Mouse (Mus musculus) CH12.LX (cell line): ENCODE results near the gene Dgkg. TPM values are rescaled to one million over a fixed set of nuclear protein-coding genes. Genes with fewer than 3 reads are reported as not detected.

Experiments
- DNase-seq: peaks from one replicate; pipeline ENCODE4 v3.0.0-alpha.2; 2013; ENCODE audit errors: extremely low read depth
- H3K27ac ChIP-seq: 2 replicates; pipeline ENCODE4 v1.5.1; 2012; ENCODE audit warnings: low read depth, mild to moderate bottlenecking, control low read depth, moderate library complexity; ENCODE audit not compliant: insufficient read depth
- H3K27me3 ChIP-seq: replicated peaks from 2 replicates; pipeline ENCODE3; 2012; ENCODE audit warnings: inconsistent platforms
- H3K36me3 ChIP-seq, 2 experiments: replicated peaks in 1 of 2; 2 replicates each; pipeline versions ENCODE3 to v1.6.1; 2012; ENCODE audit warnings: inconsistent platforms in 1 of 2, low read length in 1 of 2, mild to moderate bottlenecking in 1 of 2, mixed read lengths in 1 of 2, moderate library complexity in 1 of 2; ENCODE audit not compliant: control insufficient read depth in 1 of 2, insufficient read depth in 1 of 2
- H3K4me1 ChIP-seq, 2 experiments: 2 replicates each; pipeline ENCODE4 v1.6.1; 2012; ENCODE audit warnings: inconsistent platforms in 1 of 2, moderate library complexity in 1 of 2; ENCODE audit not compliant: insufficient read depth in 2 of 2, control insufficient read depth in 1 of 2
- H3K4me2 ChIP-seq: 2 replicates; pipeline ENCODE4 v1.6.1; 2012; ENCODE audit warnings: low read depth, mild to moderate bottlenecking, control low read depth; ENCODE audit not compliant: poor library complexity, insufficient read depth, severe bottlenecking
- H3K4me3 ChIP-seq, 3 experiments: fragments of 150-350 bp in 1 of 3; sonication (generic) in 1 of 3; replicated peaks in 1 of 3; 2 replicates each; pipeline versions ENCODE3 to v1.5.1; 2011 to 2012; ENCODE audit warnings: low read depth in 2 of 3, low read length in 2 of 3, mild to moderate bottlenecking in 2 of 3, moderate library complexity in 2 of 3, control low read depth in 1 of 3, improper control_type of control experiment in 1 of 3, inconsistent platforms in 1 of 3, mixed read lengths in 1 of 3; ENCODE audit not compliant: poor library complexity in 1 of 3
- H3K79me2 ChIP-seq: replicated peaks from 2 replicates; pipeline ENCODE4 v1.6.1; 2012; ENCODE audit warnings: mild to moderate bottlenecking, moderate library complexity; ENCODE audit not compliant: control insufficient read depth, poor library complexity, insufficient read depth, severe bottlenecking; ENCODE audit errors: extremely low read depth
- H3K9ac ChIP-seq: 2 replicates; pipeline ENCODE4 v1.6.1; 2012; ENCODE audit warnings: low read depth, mild to moderate bottlenecking, control low read depth, moderate library complexity; ENCODE audit not compliant: insufficient read depth
- H3K9me3 ChIP-seq: replicated peaks from 2 replicates; pipeline ENCODE3; 2012; ENCODE audit warnings: low read length, inconsistent platforms, mixed read lengths
- BHLHE40 ChIP-seq: IDR thresholded peaks from 2 replicates; pipeline ENCODE4 v1.6.1; 2011; ENCODE audit warnings: mild to moderate bottlenecking, low read depth, low read length, improper control_type of control experiment
- CTCF ChIP-seq, 2 experiments: IDR thresholded peaks in 1 of 2; conservative IDR thresholded peaks in 1 of 2; 2 replicates each; pipeline ENCODE4 v1.5.1; 2011 to 2012; ENCODE audit warnings: low read depth in 2 of 2, low read length in 2 of 2, improper control_type of control experiment in 1 of 2, inconsistent platforms in 1 of 2, mild to moderate bottlenecking in 1 of 2, moderate library complexity in 1 of 2
- E2F4 ChIP-seq: IDR thresholded peaks from 2 replicates; pipeline ENCODE4 v1.6.1; 2011; ENCODE audit warnings: low read depth, low read length, improper control_type of control experiment; ENCODE audit not compliant: insufficient replicate concordance
- ELF1 ChIP-seq: IDR thresholded peaks from 2 replicates; pipeline ENCODE4 v1.6.1; 2014; ENCODE audit warnings: low read depth, mild to moderate bottlenecking, inconsistent platforms, low read length, improper control_type of control experiment
- ETS1 ChIP-seq: conservative IDR thresholded peaks from 2 replicates; pipeline ENCODE4 v1.6.1; 2012; ENCODE audit warnings: low read depth, mild to moderate bottlenecking, inconsistent platforms, low read length, improper control_type of control experiment, moderate library complexity
- GABPA ChIP-seq: IDR thresholded peaks from 2 replicates; pipeline ENCODE4 v1.6.1; 2012; ENCODE audit warnings: low read depth, low read length, improper control_type of control experiment, inconsistent platforms; ENCODE audit not compliant: insufficient replicate concordance
- HCFC1 ChIP-seq: IDR thresholded peaks from 2 replicates; pipeline ENCODE4 v1.6.1; 2012; ENCODE audit warnings: low read depth, mild to moderate bottlenecking, inconsistent platforms, low read length, improper control_type of control experiment
- JUN ChIP-seq: IDR thresholded peaks from 2 replicates; pipeline ENCODE4 v1.6.1; 2011; ENCODE audit warnings: low read depth, mild to moderate bottlenecking, low read length, improper control_type of control experiment, moderate library complexity; ENCODE audit not compliant: insufficient read depth
- JUND ChIP-seq: conservative IDR thresholded peaks from 2 replicates; pipeline ENCODE4 v1.6.1; 2011; ENCODE audit warnings: low read depth, low read length, improper control_type of control experiment
- MAFK ChIP-seq: IDR thresholded peaks from 2 replicates; pipeline ENCODE4 v1.6.1; 2011; ENCODE audit warnings: low read length, improper control_type of control experiment; ENCODE audit not compliant: insufficient replicate concordance
- NELFE ChIP-seq: IDR thresholded peaks from 2 replicates; pipeline ENCODE4 v1.6.1; 2011; ENCODE audit warnings: low read depth, low read length, improper control_type of control experiment
- NRF1 ChIP-seq: IDR thresholded peaks from 2 replicates; pipeline ENCODE4 v1.6.1; 2014; ENCODE audit warnings: low read depth, mild to moderate bottlenecking, inconsistent platforms, low read length, improper control_type of control experiment, moderate library complexity
- POLR2A ChIP-seq: IDR thresholded peaks from 2 replicates; pipeline ENCODE4 v1.6.1; 2011; ENCODE audit warnings: low read depth, mild to moderate bottlenecking, improper control_type of control experiment, low read length
- RAD21 ChIP-seq: IDR thresholded peaks from 2 replicates; pipeline ENCODE4 v1.6.1; 2011; ENCODE audit warnings: low read depth, mild to moderate bottlenecking, low read length, improper control_type of control experiment, moderate library complexity
- RCOR1 ChIP-seq: conservative IDR thresholded peaks from 2 replicates; pipeline ENCODE4 v1.6.1; 2012; ENCODE audit warnings: low read depth, mild to moderate bottlenecking, inconsistent platforms, low read length, improper control_type of control experiment
- SIN3A ChIP-seq: IDR thresholded peaks from 2 replicates; pipeline ENCODE4 v1.6.1; 2012; ENCODE audit warnings: low read length, improper control_type of control experiment, inconsistent platforms
- SMC3 ChIP-seq: IDR thresholded peaks from 2 replicates; pipeline ENCODE4 v1.6.1; 2011; ENCODE audit warnings: low read depth, low read length, improper control_type of control experiment
- TCF12 ChIP-seq: IDR thresholded peaks from 2 replicates; pipeline ENCODE4 v1.6.1; 2014; ENCODE audit warnings: low read depth, mild to moderate bottlenecking, inconsistent platforms, low read length, improper control_type of control experiment
- USF1 ChIP-seq: IDR thresholded peaks from 2 replicates; pipeline ENCODE4 v1.6.1; 2014; ENCODE audit warnings: low read depth, mild to moderate bottlenecking, inconsistent platforms, low read length, improper control_type of control experiment
- USF2 ChIP-seq: conservative IDR thresholded peaks from 2 replicates; pipeline ENCODE4 v1.6.1; 2011; ENCODE audit warnings: low read depth, low read length, improper control_type of control experiment
- ZKSCAN1 ChIP-seq: IDR thresholded peaks from 2 replicates; pipeline ENCODE4 v1.6.1; 2012; ENCODE audit warnings: low read depth, inconsistent platforms, low read length, improper control_type of control experiment, borderline replicate concordance
- ZMIZ1 ChIP-seq: IDR thresholded peaks from 2 replicates; pipeline ENCODE4 v1.6.1; 2012; ENCODE audit warnings: low read depth, mild to moderate bottlenecking, inconsistent platforms, low read length, improper control_type of control experiment
- dilution Hi-C: fragments of 300-500 bp; cut with MboI; formaldehyde crosslinking; loops from 2 replicates; pipeline ENCODE4 v1.14.3; 2020; ENCODE audit warnings: low sequenced_read_pairs; ENCODE audit not compliant: extremely low pct_unique_long_range_greater_than_20kb, extremely low pct_ligation_motif_present
- in situ Hi-C: fragments of 300-500 bp; cut with MboI; formaldehyde crosslinking; loops from 3 replicates; pipeline ENCODE4 v1.14.3; 2019; ENCODE audit warnings: low sequenced_read_pairs, low pct_ligation_motif_present, low pct_unique_long_range_greater_than_20kb, mixed read lengths
- polyA plus RNA-seq: library from polyadenylated mRNA; unstranded; fragments of >175 nt; gene quantifications from 2 replicates; pipeline ENCODE4 v1.2.1, GENCODE M21; 2012; ENCODE audit warnings: low read depth; ENCODE audit not compliant: insufficient read length
- total RNA-seq, 2 experiments: library from RNA; depleted of rRNA; stranded (reverse); fragments of 300-350 nt in 1 of 2; fragments of >200 nt in 1 of 2; gene quantifications; 2 replicates each; pipeline ENCODE4 v1.2.3; 2012 to 2014

Dgkg gene
- total and polyA plus RNA-seq, 3 experiments = 2.0 to 9.2 (median 3.0) TPM

DNA sequence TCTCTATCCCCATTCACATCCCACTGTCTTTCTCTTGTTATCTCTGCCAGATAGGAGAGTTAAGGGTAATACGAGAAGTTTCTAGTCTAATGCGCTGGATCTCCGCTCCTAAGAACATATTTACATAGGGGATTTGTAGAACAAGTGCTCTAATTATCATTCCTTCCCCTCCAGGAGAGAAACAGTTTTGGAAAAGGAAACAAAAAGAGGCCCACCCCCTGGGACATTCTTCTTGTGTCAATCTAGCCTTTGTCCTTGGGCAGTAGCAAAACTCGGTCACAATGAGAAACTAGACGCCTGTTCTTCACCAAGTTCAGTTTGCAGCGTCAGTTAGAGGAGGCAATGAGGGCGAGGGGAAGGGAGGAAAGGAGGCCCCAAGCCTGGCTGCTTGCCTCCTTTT, 214.8 kb downstream of the Dgkg start:
- H3K27ac ChIP-seq = no peak overlapping the region
- no peaks in the 10 kb centered on the region for H3K36me3 ChIP-seq
- dilution Hi-C loops (no loop called here), in situ Hi-C loops (loop anchor here (5.0 kb wide), 1 partner anchor 95 kb away; no protein-coding TSS in a partner anchor)
- no peak overlapping the region for H3K9ac ChIP-seq
- no peak for DNase-seq
- H3K27me3 ChIP-seq = peaks cover 30% of the 10 kb centered on the region
- H3K4me3 ChIP-seq = no peak overlapping the region
- TF ChIP-seq TCF12 (no peak), JUN (no peak)
- TF ChIP-seq, all 38 proteins: peak for 0
- peaks cover 0 to 23% of the 10 kb centered on the region in 2 experiments; a peak in 2 of 4 replicates for H3K4me1 ChIP-seq
- H3K4me2 ChIP-seq = no peak overlapping the region
- peaks cover 14% of the 10 kb centered on the region for H3K9me3 ChIP-seq
- H3K79me2 ChIP-seq = no peaks in the 10 kb centered on the region

DNA sequence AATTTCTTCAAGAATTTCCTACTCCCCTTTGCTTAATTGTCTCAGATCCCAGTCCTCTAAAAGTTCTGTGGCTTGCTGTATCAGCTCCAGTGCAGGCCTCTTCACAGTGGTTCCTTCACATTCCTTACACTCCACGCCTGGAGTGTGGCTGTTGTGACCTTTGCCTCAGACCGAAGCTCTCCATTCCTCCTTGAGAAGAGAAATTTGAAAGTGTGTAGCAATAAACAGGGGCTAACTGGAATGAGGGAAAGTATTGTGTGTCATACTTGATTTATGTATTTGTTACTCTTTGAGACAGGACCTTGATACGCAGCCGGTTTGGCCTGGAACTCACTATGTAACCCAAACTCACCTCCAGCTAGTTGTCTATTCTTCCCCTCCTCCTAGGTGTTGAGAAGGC, 215.7 kb downstream of the Dgkg start:
- no peak for DNase-seq
- Histone ChIP-seq H3K9ac (no peak overlapping the region), H3K79me2 (no peaks in the 10 kb centered on the region), H3K9me3 (peaks cover 5% of the 10 kb centered on the region), H3K27me3 (peaks cover 34% of the 10 kb centered on the region), H3K4me2 (no peak overlapping the region), H3K4me1 (peaks cover 0 to 24% of the 10 kb centered on the region in 2 experiments; a peak in 2 of 4 replicates), H3K4me3 (no peak overlapping the region), H3K36me3 (no peaks in the 10 kb centered on the region), H3K27ac (no peak overlapping the region)
- TF ChIP-seq TCF12 = no peak
- no peak for TF ChIP-seq USF1
- no peak for TF ChIP-seq ZMIZ1
- no peak for TF ChIP-seq RCOR1
- TF ChIP-seq ELF1 = no peak
- no peak for TF ChIP-seq ETS1
- TF ChIP-seq NRF1 = no peak
- TF ChIP-seq JUND = no peak
- no peak for TF ChIP-seq GABPA
- TF ChIP-seq E2F4 = no peak
- TF ChIP-seq JUN = no peak
- dilution Hi-C loops (no loop called here), in situ Hi-C loops (loop anchor here (5.0 kb wide), 1 partner anchor 96 kb away; no protein-coding TSS in a partner anchor)

DNA sequence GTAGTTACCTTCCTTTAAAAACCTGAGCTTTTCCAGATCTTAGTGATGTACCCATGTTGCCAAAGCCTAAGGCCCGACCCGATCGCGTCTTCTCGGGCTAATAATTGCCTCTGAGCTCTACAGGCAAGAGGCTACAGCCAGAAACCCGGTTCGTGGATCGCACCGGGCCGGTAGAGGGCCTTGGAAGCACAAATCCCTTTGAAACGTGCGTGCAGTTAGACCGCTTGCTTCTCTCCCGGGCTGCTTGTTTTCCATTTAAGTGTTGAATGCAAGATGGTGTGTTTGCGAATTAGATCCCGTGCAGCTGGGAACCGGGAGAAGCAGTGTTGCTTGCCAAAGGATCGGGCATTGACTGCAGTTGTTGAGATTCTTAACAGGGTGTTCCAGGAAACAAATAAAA, 216.8 kb downstream of the Dgkg start:
- DNase-seq = peak; percentile 28
- no peaks in the 10 kb centered on the region for H3K9me3 ChIP-seq
- peak overlapping the region; percentile 55 for H3K4me2 ChIP-seq
- TF ChIP-seq RAD21 (peak; percentile 13), NELFE (no peak), HCFC1 (no peak), BHLHE40 (peak; percentile 16; the same call in 1 of the 2 replicates), MAFK (no peak), ZKSCAN1 (no peak), ETS1 (no peak), E2F4 (0 out of 2 replicates have a peak, but pooled peaks have one; percentile 14), GABPA (no peak), POLR2A (no peak), SIN3A (peak; percentile 7; the same call in 1 of the 2 replicates), SMC3 (peak; percentile 37), CTCF (conservative IDR thresholded peaks at IDR 0.05 in 1 of 2, IDR thresholded peaks at IDR 0.05 in 1 of 2; ENCODE audit: low read depth in 2 of 2, low read length in 2 of 2) (peak in 1 of 2 experiments; percentile 48; a peak in 2 of 4 replicates), USF2 (no peak)
- dilution Hi-C loops (no loop called here), in situ Hi-C loops (loop anchor here (5.0 kb wide), 1 partner anchor 97 kb away; no protein-coding TSS in a partner anchor)
- peak overlapping the region; percentile 43 to 66 (median 55) for H3K4me3 ChIP-seq
- peaks cover 4 to 31% of the 10 kb centered on the region in 2 experiments; a peak in 2 of 4 replicates for H3K4me1 ChIP-seq
- H3K9ac ChIP-seq = peak overlapping the region; percentile 74
- no peaks in the 10 kb centered on the region for H3K36me3 ChIP-seq
- H3K27ac ChIP-seq = no peak overlapping the region
- H3K27me3 ChIP-seq = peaks cover 34% of the 10 kb centered on the region
- no peaks in the 10 kb centered on the region for H3K79me2 ChIP-seq
